Mouse (Mus musculus): ENCODE measurements around the gene Strap.

The Strap gene

GRCm38 (mm10) chr6:137723898-137724297 lies 11.0 kb upstream of the Strap start:
- DNase-seq: peak; percentile 77

DNA sequence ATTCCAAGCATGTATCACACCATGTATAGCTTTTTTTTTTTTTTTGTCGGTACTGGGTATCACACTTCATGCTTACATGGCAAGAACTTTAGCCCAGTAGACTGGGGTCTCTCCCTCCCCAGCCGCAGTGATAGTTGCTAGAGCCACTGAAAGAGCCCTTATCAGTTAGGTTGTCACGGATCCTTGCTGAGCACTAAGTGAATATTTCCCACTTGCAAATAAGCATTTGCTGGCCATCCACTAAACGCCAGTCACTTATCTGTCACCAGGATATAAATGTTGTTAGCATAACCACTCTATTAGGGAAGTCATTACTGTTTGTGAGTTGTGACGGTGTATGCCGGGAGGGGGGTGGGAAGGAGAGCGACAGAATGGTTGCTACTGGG lies 425 bp upstream of the Strap start:
- DNase-seq: no peak

DNA sequence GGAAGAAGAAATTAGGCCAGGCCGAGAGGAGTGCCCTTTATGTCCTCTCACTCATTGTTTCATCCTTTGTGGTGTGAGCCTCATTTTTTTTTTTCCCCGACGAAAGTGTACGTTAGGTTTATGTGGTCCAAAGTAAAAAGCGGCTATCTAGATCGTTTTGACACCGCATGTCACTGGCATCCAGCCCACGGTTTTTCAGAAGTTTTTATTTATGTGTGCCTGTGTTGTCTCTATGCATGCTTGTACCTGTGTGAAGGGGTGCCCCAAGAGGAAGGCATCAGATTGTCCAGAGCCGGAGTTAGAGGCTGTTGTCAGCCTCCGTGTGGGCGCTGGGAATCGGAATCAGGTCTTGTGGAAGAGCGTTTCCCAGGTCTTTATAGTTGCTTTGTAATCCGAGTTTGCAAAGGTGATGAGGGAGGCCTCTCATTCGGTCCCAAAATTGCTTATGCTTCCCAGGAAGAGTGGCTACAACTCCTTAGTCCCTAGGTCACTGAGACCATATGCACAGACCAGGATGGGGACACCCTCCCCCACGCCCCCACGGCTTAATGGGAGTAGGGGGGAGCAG lies 877 bp downstream of the Strap start:
- DNase-seq: no peak

GRCm38 (mm10) chr6:137740972-137741371 lies 6.1 kb downstream of the Strap start:
- no peak for DNase-seq

GRCm38 (mm10) chr6:137744700-137745099 lies 9.8 kb downstream of the Strap start:
- no peak for DNase-seq

DNA sequence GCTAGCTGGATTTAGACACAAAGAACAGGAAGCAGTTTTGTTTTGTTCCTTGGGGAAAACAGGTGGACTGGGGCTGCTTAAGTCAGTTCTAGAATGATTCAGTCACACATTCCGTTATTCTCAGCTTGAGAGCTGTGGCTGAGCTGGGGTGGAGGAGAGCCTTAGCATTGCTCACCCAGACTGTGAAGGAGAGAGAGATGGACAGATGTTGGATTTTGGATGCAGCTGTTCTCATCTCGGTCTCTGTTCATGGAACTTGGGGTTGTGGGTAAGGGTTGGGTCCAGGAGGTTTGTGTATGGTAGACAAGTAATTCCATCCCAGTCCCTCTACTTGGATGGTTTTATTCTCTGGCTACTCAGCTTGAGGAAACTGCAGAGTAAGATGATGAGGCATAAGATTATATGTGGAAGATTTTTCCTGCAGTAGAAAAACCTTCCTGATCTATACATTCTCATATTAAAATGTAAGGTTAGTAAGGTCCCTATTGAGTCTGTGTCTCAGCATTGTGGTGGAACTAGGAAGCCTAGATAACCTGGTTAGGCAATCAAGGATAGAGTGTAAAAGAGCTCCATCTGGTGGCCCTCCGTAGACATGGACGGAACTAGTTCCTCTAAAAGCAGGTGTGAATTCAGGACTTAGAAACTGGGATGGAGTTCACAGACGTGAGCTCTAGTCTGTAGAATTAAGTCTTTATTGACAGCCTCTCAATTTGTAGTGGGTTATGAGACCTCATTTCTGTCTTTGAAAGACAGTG lies 12.5 kb downstream of the Strap start:
- DNase-seq: peak; percentile 50

DNA sequence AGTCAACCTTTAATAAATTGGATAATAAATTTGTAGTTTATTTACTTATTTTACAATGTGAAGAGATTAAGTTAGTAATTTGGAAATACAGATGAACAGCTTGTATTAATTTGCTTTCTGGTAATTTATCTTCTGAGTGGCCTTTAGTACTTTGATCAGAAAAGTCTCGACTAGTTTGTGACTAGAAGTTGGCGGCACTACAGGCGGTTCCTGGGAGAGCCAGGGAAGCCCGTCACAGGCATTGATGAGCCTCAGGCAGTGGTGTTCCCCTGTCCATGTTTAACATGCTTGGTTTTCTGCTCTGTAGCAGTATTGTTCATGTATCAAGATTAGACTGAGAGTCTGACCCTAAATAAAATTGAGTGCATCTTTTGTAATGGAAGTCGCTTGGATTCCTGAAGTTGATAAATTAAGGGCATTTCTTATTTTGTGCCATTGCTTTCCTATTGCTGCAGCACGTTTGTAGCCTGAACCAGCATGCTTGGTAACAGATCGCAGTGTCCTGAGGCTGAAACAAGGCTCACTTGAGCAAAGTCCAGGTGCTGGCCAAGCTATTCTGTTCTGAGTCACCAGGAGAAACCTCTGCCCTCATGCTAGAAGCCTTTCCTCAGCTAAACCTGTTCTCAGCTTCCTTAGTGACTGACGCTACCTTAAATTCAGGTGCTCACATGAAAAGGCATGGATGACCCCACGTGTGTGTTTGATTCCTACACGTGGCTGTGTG lies 16.8 kb downstream of the Strap start:
- DNase-seq: no peak

GRCm38 (mm10) chr6:137752275-137752655 lies 17.4 kb downstream of the Strap start:
- no peak for DNase-seq

GRCm38 (mm10) chr6:137754056-137754856 lies 19.4 kb downstream of the Strap start, which contains the start of gene Dera:
Dera (plus strand) TSS chr6:137754546.
- DNase-seq: peak; percentile 94

- DNase-seq: no peak
These were observed 20.0 kb downstream of the Strap start for GRCm38 (mm10) chr6:137754857-137755232.

DNA sequence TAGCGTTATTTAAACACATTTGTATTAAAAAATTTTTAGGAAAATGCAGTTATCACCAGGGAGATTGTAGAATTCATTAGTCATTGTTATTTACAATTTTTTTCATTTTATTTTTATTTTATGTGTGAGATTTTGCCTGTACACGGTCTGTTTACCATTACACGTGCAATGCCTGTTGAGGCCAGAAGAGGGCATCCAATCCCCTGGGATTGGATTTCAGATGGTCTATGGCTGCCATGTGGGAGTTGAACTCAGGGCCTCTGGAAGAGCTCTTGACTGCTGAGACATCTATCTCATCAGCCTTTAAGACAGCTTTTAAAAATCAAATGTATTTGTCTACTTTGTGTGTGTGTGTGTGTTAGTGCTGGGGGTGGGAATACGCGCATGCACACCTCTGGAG lies 21.4 kb downstream of the Strap start:
- peak; percentile 51 for DNase-seq

DNA sequence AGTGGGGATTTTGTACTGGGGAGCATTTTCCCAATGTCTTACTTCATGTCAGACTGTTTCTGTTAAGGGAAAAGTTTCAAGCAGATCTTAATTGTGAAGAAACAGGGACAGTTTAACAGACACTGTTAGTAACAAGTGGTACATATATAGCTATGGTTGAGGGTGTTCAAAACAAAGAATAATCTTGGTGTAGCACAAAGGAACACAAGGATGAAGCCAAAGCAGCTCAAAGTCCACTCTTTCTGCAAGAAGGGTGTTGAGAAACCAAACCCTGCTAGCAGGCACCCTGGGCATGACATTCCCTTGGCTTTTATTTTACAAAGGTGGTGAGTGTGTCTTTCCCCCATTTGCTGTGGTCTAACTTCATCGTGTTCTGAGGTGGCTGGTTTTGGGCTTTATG lies 23.0 kb downstream of the Strap start:
- DNase-seq: no peak

DNA sequence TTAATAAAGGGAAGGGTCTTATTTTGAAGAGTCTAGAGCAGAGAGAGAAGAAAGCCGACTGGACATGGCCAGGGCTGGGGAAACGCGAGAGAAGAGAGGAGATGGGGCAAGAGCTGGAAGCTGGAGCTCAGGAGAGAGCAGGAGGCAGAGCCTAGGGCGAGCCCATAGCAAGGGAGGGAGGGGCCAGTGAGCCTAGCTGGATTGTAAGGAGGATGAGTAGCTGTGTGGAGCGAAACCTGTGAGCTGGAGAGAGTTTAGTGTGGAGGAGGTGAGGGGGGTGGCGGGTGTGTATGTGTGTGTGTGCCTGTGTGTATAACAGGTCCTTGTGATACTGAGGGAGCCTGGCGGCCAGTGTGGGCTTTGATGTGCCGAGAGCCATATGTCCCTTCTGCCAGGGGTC lies 24.8 kb downstream of the Strap start:
- no peak for DNase-seq

GRCm38 (mm10) chr6:137760966-137761365 lies 26.1 kb downstream of the Strap start:
- no peak for DNase-seq

DNA sequence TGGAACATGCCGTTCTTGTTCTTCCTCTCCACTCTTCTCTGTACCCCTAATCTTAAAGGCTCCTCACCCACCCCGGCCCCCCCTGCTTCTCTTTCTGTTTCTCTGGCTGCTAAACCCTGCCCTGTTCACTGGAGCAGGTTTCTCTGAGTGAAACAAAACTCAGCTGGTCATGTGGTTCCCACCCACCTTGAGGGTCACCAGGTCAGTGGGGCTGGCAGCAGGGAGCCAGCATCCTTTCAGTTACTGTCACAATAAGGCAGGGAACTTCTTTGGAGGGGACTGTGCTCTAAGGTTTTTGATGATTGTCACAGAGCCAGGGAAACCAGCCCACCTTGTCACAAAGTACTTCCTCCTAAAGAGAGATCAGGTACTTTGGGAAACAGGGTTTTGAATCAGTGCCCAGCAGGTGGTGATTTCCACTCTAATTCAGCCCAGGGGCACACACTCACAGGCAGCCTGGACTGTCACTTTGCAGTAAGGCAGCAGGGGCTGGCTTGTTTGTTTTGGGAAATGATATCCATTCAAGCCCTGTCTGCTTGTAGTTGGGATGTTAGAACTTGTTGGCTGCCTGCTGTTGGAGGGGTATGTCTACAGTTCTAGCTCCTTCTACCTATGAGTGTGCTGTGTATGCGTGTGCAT lies 29.8 kb downstream of the Strap start:
- no peak for DNase-seq

GRCm38 (mm10) chr6:137766177-137766576 lies 31.3 kb downstream of the Strap start:
- no peak for DNase-seq

GRCm38 (mm10) chr6:137771621-137772250 lies 36.9 kb downstream of the Strap start:
- DNase-seq: no peak

DNA sequence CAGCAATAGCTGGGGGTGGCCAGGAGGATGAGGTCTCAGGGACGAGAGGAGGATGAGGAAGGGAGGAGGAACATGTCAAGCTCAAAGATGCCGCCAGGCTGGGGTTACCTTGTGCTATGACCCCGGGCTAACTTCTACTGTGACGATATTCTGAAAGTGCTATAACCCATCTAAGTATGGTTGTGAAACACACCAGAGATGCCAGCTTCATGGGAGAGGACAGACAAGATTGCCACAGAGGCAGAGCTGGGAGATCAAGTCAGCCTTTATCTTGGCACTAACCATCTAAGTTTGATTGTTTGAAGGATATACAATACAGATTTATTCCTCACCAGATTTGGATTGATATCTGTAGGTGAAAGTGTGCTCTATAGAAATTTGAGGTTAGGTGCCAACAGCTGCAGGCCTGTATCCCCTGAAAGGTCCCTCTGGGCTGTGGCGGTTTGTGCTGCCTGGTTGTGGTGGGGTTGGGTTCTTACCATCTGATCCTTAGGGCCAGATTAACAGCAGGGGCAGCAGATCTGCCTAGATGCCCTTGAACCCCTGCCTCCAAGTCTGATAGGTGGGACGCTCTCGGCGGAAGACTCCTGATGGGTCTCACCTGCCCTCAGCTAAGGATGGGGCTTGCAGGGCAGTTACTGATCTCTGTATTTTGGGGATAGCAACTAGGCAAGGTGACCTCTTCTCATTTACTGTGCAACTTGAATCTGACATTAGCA lies 38.2 kb downstream of the Strap start:
- no peak for DNase-seq

GRCm38 (mm10) chr6:137773637-137774028 lies 38.8 kb downstream of the Strap start:
- DNase-seq: no peak

GRCm38 (mm10) chr6:137774166-137774565 lies 39.3 kb downstream of the Strap start:
- DNase-seq: no peak

DNA sequence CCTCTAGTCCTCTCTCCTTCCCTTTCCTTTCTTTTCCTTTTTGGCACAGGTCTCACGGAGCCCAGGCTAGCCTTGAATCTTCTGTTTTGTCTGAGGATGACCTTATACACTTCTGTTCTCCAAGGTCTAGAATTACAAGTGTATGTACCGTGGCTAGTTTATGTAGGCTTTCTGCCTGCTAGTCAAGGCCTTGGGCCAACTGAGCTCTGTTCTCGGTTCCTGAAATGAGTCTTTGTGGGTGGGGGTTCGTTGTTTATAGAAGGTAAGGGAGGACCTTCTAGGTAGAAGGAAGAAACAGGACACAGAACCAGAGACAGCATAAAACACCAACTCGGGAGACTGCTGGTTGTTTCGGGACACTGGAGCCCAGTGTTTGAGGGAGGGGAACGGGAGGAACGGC lies 40.3 kb downstream of the Strap start:
- no peak for DNase-seq

DNA sequence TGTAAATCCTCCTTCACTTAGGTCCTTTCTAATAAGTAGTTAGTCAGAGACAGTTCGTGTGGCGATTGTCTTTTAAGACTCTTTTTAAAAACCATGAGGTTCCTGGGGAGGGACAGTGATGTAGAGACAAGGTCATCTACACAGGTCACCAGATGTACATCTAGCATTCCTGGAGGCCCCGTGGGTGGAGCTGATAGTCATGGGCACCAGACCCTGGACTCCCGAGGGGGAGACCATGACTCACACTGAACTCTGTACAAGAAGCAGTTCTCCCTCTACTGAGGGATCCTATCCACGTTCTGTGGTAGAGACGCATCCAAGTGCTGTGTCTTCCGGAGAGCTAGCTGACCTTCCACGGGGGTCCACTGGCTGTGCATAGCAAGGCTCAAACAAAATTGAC lies 42.1 kb downstream of the Strap start:
- DNase-seq: no peak
